Mouse (Mus musculus) E14TG2a.4 (cell line): ENCODE results near the gene Actr5.

Experiments
- CTCF ChIP-seq: conservative IDR thresholded peaks from 2 replicates; pipeline ENCODE4 v1.5.1; 2014; ENCODE audit warnings: low read length
- NANOG ChIP-seq: IDR thresholded peaks from 2 replicates; pipeline ENCODE4 v1.6.1; 2014; ENCODE audit warnings: borderline replicate concordance, low read length, mixed read lengths
- POU5F1 ChIP-seq: IDR thresholded peaks from 2 replicates; pipeline ENCODE4 v1.6.1; 2014; ENCODE audit warnings: low read length, borderline replicate concordance

DNA sequence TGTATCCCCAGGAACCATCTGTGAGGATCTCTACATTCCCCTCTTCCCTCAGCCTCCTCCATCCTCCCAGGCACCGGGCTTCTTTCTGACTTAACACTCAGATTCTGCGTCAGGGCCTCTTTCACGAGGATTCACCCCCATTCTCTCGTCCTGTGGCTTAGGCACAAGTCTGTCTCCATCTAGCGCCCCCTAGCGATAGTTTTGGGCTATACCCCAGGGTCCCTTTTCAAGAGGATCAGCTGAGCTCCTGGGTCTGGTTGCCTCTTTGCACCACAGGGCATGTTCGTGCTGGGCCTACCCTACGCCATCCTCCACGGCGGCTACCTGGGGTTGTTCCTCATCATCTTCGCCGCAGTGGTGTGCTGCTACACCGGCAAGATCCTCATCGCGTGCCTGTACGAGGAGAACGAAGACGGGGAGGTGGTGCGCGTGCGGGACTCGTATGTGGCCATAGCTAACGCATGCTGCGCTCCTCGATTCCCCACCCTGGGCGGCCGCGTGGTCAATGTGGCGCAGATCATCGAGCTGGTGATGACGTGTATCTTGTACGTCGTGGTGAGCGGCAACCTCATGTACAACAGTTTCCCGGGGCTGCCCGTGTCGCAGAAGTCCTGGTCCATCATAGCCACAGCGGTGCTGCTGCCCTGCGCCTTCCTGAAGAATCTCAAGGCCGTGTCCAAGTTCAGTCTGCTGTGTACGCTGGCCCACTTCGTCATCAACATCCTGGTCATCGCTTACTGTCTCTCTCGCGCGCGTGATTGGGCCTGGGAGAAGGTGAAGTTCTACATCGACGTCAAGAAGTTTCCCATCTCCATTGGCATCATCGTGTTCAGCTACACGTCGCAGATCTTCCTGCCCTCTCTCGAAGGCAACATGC lies 10.9 kb upstream of the Actr5 start:
- peak; percentile 91 for TF ChIP-seq CTCF
- no peak for TF ChIP-seq NANOG
- TF ChIP-seq POU5F1: no peak
